Mouse (Mus musculus): ENCODE results near the gene Ubr2.

Gene Ubr2

GRCm38 (mm10) chr17:46880322-46880721, 130.0 kb downstream of the Ubr2 start:
- DNase-seq (ENCODE audit: low spot score): no peak

GRCm38 (mm10) chr17:46879841-46880311, 130.5 kb downstream of the Ubr2 start:
- no peak for DNase-seq (ENCODE audit: low spot score)
